Mouse (Mus musculus) spleen, adult 18-20 months (tissue): Measurements from ENCODE around the gene Anxa4.

Experiments used
- DNase-seq, 2 experiments: peaks; one replicate each; pipeline ENCODE4 v3.0.0; 2022; ENCODE audit warnings: mixed read lengths in 2 of 2

Anxa4 gene

DNA sequence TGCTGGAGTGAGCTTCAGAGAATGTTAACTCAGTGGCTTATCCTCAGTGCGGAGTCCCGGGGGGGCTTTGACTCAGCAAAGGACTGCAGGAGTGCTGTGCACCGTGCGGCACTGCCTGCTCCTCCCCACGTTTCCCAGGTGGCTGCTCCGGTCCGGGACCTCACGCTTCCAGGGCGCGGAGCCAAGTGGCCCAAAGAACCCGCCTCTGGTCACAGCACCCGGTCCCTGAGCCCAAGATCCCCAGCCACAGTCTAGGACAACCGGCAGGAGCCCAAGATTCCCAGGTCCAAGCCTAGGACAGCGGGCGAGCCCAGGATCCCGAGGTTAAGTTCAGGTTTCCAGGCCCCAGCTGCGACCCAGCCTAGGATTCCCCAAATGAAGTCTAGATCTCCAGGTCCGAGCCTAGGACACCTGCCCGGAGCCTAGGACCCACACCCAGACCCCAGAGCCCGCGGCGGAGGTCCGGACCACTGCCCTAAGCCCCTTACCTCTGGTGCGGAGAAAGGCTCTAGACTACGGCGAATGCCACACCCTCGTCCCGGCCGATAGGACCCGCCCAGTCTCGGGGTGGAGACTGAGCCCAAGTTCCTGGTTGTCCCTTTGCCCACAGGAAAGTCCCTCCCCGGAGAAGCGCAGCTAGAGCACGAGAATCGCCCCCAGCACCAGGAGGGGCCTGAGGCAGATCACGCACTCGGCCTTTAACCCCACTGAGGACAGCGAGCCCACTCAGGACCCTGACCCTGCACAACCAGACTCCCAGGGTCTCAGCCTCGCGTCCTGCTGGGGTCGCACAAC is at the start of gene Anxa4:
Anxa4 (minus strand) TSS at position 564 of the 795 bp plus-strand sequence.
- DNase-seq, result peak; percentile 62 to 75

GRCm38 (mm10) chr6:86841949-86842348 is 48.6 kb upstream of the Anxa4 start:
- DNase-seq, result no peak

GRCm38 (mm10) chr6:86839089-86839488 is 45.7 kb upstream of the Anxa4 start:
- DNase-seq, result no peak

GRCm38 (mm10) chr6:86832802-86833502 is 39.6 kb upstream of the Anxa4 start:
- DNase-seq, result no peak

- no peak for DNase-seq
Measured at GRCm38 (mm10) chr6:86830738-86831500, 37.5 kb upstream of the Anxa4 start.

DNA sequence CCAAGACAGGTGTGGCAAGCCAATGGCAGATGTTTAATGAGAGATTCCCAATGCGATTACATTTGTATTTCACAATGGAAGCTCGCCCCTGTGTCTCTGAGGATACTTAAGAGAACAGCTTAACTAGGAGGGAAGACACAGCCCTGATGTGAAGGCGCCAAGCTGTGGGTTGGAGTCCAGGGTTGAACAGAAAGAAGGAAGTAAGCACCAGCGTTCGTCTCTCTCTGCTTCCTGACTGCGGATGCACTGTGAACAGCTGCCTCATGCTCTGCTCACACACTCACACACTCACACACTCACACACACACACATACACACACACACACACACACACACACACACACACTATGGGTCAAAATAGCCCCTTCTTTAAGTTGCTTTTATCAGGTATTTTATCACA is 36.4 kb upstream of the Anxa4 start:
- DNase-seq, result no peak

DNA sequence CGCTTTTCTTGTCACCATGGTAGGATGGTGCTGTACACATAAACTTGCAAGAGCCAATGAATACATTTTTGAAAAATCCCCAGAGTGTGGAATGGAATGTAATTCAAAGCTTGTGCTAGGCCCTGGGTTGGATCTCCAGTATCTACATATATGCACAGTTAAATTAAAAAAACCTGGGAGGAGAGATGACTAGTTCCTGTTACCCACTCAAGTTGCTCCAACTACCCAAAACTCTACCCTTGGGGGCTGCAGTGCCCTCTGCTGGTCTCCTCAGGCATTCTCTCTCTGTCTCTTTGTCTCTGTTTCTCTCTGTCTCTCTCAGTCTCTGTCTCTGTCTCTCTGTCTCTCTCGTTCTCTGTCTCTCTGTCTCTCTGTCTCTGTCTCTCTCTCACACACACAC is 34.0 kb upstream of the Anxa4 start:
- DNase-seq, result peak in 1 of 2 experiments; percentile 39

DNA sequence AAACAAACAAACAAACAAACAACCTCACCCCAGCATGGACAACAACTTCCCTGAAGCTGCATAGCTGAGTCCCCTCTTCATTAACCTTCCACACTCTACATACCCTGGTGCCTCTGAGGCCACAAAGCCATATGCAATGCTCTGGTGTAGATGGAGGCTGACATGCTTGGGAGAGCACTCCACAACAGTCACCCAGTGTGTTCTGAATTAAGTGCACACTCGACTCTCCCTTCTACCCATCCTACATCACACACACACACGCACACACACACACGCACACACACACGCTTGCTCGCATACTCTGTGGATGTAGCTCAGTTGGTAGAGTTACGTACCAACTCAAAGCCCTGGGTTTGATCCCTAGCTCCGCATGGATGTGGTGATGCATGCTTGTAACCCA is 31.0 kb upstream of the Anxa4 start:
- DNase-seq, result no peak

DNA sequence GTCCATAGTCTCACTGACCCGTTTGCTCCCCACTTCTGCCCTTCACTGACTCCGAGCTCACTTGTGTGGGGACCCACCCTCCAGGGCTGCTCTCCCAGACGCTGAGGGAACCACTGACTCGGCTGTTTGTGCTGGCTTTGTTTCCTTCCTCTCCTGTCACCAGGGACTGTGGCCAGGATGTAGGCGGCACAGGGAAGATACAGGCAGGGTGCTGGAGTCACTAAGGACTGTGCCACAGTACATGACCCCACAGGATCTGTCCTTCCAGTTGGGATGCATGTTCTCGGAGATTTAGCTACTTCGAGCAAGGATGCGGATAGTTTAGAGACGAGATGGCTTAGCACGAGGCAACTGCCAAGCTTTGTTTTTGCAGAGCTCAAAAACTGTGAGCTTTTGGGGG is 30.4 kb upstream of the Anxa4 start:
- no peak for DNase-seq

- no peak for DNase-seq
Measured at GRCm38 (mm10) chr6:86823051-86823431, 29.7 kb upstream of the Anxa4 start.

DNA sequence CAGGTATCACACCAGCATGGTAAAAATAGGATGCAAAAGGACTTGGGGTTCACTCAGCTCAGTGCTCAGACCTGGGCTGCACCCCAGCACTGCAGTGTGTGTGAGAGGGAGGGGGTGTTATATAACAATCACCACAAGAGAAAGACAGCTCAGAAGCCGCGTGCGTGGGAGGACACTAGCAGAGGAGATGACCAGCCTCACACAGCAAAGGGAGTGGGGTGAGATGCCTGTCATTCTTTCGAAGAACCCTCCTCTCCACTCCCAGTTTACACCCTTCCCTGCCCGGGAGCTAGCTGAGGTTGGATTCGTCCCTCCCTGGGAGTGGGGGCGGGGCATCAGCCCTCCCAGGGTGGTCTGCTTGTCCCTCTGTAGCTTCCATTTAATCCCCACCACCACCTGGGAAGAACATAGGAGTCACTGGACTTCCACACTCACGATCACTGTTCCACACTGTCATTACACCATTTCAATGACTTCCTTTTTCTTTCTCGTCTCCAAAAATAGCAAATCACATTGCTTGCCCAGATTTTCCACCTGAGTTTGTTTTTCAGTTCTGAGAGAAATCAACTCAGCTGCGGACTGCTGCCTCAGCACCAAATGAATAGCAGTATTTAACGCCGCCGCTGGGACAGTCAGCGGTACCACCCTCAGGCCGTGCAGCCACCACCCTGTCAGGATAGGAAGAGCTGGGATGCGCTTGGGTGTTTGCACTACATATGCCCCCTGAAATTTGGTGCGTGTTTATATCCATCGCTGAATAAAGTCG is 29.1 kb upstream of the Anxa4 start:
- DNase-seq, result no peak

DNA sequence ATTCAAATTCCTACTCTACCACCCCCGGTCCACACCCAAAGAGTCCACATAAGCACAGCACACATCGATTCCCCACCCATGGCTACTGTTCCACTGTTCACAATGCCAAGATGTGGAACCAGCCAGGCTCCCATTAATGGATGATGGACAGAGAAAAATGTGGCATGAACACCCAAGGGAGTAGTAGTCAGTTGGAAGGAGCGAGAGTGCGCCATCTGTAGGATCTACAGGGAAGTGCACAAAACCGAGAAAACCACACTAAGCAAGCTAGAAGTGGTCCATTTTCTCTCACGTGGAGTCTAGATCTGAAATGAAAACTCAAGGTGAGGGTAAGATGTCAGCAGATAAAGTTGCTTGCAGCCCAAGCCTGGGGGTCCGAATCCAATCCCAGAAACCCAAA is 27.3 kb upstream of the Anxa4 start:
- DNase-seq, result no peak

DNA sequence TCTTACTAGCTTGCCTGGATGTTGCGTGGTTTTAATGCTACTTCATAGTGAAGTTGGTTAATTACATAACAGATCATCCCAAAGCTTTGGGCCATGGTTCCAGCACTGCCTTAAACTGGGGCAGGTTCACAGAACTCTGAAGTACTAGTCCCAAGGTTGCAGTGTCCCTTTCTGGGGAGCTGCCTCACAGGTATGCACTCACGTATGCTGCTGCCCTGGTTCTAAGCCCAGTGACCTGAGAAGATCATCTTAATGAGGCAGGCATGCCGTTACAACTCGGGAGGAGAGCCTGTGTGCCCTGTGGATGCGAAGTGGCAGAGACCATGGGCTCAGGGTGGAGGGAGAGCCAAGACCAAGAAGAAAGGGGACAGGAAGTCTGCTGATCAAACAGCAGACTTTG is 26.5 kb upstream of the Anxa4 start:
- no peak for DNase-seq

DNA sequence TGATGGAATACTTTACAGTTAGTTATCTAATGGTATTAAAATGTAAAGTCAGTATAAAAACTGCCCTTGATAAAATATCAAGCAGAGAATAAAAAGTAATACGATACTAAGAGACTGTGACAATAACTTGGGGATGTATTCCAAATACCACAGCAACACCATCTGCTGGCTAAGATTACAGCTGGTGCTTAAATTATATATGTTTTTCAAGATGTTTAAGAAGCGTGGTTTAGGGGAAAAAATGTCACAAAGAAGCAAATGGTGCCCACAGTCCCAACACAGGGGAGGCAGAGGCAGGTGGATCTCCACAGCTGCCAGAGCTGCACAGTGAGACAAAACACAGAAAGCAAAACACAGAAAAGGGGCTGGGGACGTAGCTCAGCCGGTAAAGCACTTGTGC is 25.5 kb upstream of the Anxa4 start:
- no peak for DNase-seq

GRCm38 (mm10) chr6:86816586-86816985 is 23.2 kb upstream of the Anxa4 start:
- DNase-seq, result no peak

DNA sequence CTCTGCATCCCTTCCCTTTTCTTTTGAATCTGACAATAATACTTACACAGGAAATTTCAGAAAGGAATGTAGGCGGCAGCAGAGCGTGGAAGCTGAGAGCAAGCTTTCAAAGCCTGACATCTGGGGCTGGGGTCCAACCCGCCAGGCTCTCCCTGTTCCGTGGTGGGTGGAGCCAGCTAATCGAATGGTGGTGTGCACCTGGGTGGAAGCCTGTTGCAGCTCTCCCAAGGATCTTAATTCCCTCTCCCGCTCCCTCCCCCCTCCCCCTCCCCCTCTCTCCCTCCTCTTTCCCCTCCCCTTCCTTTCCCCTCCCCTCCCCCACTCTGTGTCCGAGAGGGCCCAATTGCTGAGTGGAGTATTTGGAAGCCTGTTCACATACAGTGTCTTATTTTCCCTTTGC is 22.1 kb upstream of the Anxa4 start:
- no peak for DNase-seq

DNA sequence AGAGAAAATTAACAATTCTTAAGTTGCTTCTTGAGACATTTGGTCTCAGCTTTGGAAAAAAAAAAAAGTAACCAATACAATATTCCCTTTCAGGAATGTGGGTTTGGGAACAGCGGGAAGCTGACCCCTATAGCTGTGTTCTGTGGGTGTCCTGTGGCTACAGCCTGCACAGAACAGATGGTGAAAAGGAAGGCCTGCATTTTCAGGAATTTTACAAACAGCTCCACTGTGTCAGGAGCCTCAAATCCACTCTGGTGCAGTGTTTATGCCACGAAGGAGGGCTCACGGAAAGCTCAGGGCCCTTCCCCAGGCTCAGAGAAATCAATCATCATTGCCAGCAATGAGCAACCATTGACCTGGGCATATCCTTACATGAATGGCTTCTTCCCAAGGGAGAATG is 21.5 kb upstream of the Anxa4 start:
- DNase-seq, result no peak

- DNase-seq, result peak; percentile 14 to 64
Measured at GRCm38 (mm10) chr6:86813341-86813740, 20.0 kb upstream of the Anxa4 start.

DNA sequence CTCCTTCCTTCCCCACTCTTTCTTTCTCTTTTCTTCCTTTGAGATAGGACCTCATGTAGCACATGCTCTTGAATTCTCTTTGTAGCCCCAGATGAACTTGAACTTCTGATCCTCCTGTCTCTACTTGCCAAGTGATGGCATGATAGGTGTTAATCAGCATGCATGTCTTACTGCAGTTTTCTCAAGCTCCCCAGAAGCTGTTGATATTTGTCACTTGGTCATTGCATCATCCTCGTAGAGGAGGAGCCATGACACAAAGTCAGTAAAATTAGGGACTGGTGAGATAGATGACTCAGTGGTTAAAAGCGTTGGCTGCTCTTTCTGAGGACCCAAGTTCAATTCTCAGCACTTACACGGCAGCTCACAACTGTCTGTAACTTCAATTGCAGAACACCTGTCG is 19.5 kb upstream of the Anxa4 start:
- DNase-seq, result no peak

GRCm38 (mm10) chr6:86806455-86807086 is 13.2 kb upstream of the Anxa4 start:
- peak; percentile 36 to 67 for DNase-seq

DNA sequence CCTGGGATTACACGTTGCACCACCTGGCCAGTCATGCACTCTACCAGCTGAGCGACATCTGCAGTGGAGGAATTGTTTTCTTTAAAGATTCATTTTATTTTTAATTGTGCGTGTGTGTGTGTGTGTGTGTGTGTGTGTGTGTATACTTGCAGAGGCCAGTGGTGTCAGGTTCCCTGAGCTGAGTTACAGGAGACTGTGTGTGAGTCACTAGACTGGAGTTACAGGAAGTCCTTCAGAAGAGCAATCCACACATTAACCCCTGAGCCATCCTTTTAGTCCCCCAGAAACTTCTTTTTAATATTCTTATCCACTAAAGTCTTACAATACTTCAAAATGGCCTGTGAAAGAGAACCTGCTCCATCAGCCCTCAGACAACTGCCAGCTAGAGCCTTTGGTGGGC is 11.3 kb upstream of the Anxa4 start:
- DNase-seq, result no peak

- DNase-seq, result no peak
Measured at GRCm38 (mm10) chr6:86801431-86801830, 8.0 kb upstream of the Anxa4 start.
